23 mouse cellular contexts compared by ENCODE assay signal in the genomic region with DNA sequence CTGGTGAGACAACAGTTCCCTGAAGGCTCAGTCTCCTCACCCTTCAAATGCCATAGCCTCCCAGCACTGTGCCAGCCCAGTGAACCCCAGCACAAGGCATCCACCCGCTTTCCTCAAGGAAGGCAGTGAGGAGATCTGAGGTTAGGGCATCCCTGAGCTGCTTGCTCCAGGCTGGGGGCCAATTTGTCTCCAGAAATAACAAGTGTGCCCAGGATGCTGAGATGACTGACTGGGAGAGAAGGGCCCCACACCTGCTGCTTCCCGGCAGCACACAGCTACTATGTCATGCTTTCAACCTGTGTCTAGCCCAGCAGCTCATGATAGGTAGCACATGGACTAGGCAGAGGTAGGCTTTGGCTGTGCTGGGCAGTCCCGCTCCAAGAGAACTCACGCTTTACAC. TPM values are rescaled to one million over a fixed set of nuclear protein-coding genes. Genes with fewer than 3 reads are reported as not detected.
DNase-seq lines count a peak whose midpoint lies in the region; ATAC-seq lines count a peak whose summit lies in the region.
"Had no signal": no experiment of that assay in that cellular context is flagged by ENCODE, and none has a peak within 500 bp of the region (broad histone marks: within the 10 kb centered on the region; RNA-seq: fewer than 3 reads in every experiment).

No protein-coding gene starts in this region.

- WGBS in forebrain, embryonic 10.5 days, result 90% methylated on average over 4 of the region's 4 CpGs
- 93% methylated on average over 4 of the region's 4 CpGs for WGBS in forebrain, embryonic 16.5 days
- 87% methylated on average over 4 of the region's 4 CpGs for WGBS in hindbrain, embryonic 12.5 days

- H3K4me3 ChIP-seq in forebrain, embryonic 10.5 days, result no peak overlapping the region
- H3K4me3 ChIP-seq in forebrain, embryonic 16.5 days (replicated peaks; ENCODE audit: low read length), result no peak overlapping the region
- no peak overlapping the region for H3K4me3 ChIP-seq in hindbrain, embryonic 12.5 days
- H3K4me3 ChIP-seq: limb, embryonic 13.5 days; midbrain, embryonic 13.5 days; myocyte had no signal

- H3K9me3 ChIP-seq in forebrain, embryonic 10.5 days, result peaks cover 12% of the 10 kb centered on the region; the same call in 1 of the 2 replicates
- no peaks in the 10 kb centered on the region for H3K9me3 ChIP-seq in forebrain, embryonic 16.5 days (ENCODE audit: control insufficient read depth, low read length)
- no peaks in the 10 kb centered on the region for H3K9me3 ChIP-seq in hindbrain, embryonic 12.5 days (replicated peaks)
- H3K9me3 ChIP-seq: limb, embryonic 13.5 days had no signal

- H3K27me3 ChIP-seq in forebrain, embryonic 10.5 days (ENCODE audit: poor library complexity, severe bottlenecking), result no peaks in the 10 kb centered on the region
- no peaks in the 10 kb centered on the region for H3K27me3 ChIP-seq in forebrain, embryonic 16.5 days (replicated peaks; ENCODE audit: control insufficient read depth, insufficient read depth, low read length)
- no peaks in the 10 kb centered on the region for H3K27me3 ChIP-seq in hindbrain, embryonic 12.5 days
- H3K27me3 ChIP-seq: CH12.LX; limb, embryonic 13.5 days; midbrain, embryonic 13.5 days had no signal

- peaks cover 32% of the 10 kb centered on the region for H3K36me3 ChIP-seq in forebrain, embryonic 10.5 days (replicated peaks)
- peaks cover 3% of the 10 kb centered on the region; the same call in 1 of the 2 replicates for H3K36me3 ChIP-seq in forebrain, embryonic 16.5 days (ENCODE audit: control insufficient read depth, insufficient read depth)
- 0 out of 2 replicates have a peak, but pooled peaks cover 9% of the 10 kb centered on the region for H3K36me3 ChIP-seq in hindbrain, embryonic 12.5 days

- DNase-seq in forebrain, embryonic 10.5 days (ENCODE audit: extremely low spot score, low spot score), result no peak
- DNase-seq in cerebellum, adult 18-20 months, result peak; percentile 61 to 67
- DNase-seq in cerebellum, postnatal 25 days, result peak; percentile 64 to 70
- no peak for DNase-seq in embryo, embryonic 9.5 days (ENCODE audit: extremely low spot score)
- no peak for DNase-seq in frontal cortex, postnatal 10 days (ENCODE audit: low spot score in 2 of 2)
- no peak for DNase-seq in gastrocnemius, postnatal 25 days
- DNase-seq: gastrocnemius, postnatal 14 days; right cerebral cortex, adult 18-20 months; spleen, adult 18-20 months; thymus, adult 2 months had no signal

- no peak overlapping the region for H3K9ac ChIP-seq in forebrain, embryonic 16.5 days (replicated peaks; ENCODE audit: low read depth, low read length)
- H3K9ac ChIP-seq in hindbrain, embryonic 12.5 days, result 0 out of 2 replicates have a peak overlapping the region, but pooled peaks have one; percentile 13
- H3K9ac ChIP-seq: limb, embryonic 13.5 days; liver, embryonic 14.5 days; midbrain, embryonic 13.5 days had no signal

- H3K4me1 ChIP-seq in forebrain, embryonic 10.5 days, result peaks cover 37% of the 10 kb centered on the region
- peaks cover 29% of the 10 kb centered on the region for H3K4me1 ChIP-seq in forebrain, embryonic 16.5 days (replicated peaks; ENCODE audit: control insufficient read depth, insufficient read depth, low read length)
- peaks cover 48% of the 10 kb centered on the region for H3K4me1 ChIP-seq in hindbrain, embryonic 12.5 days

- H3K27ac ChIP-seq in forebrain, embryonic 10.5 days, result peak overlapping the region; percentile 70; the same call in 1 of the 2 replicates
- no peak overlapping the region for H3K27ac ChIP-seq in forebrain, embryonic 16.5 days (ENCODE audit: low read length)
- H3K27ac ChIP-seq in hindbrain, embryonic 12.5 days, result no peak overlapping the region
- H3K27ac ChIP-seq: limb, embryonic 13.5 days; liver, embryonic 14.5 days had no signal

- ATAC-seq in forebrain, embryonic 16.5 days, result no peak
- no peak for ATAC-seq in hindbrain, embryonic 12.5 days (ENCODE audit: low FRiP score)
- ATAC-seq: midbrain, embryonic 13.5 days had no signal

- no peak overlapping the region for H3K4me2 ChIP-seq in forebrain, embryonic 16.5 days (ENCODE audit: low read length)
- no peak overlapping the region for H3K4me2 ChIP-seq in hindbrain, embryonic 12.5 days (replicated peaks)
- H3K4me2 ChIP-seq: limb, embryonic 13.5 days; midbrain, embryonic 13.5 days had no signal

RNA-seq across cellular contexts. Expression of a gene that starts 23.0 kb away (rescaled TPM):
- 13.6 and 15.6 TPM in 2 replicates for polyA plus RNA-seq in forebrain, embryonic 10.5 days (2016; fragmentation: Nextera tagmentation; extraction: Ambion mirVana)
- polyA plus RNA-seq in forebrain, embryonic 16.5 days (2015; fragmentation: Nextera tagmentation; extraction: Ambion mirVana), result 37.8 and 41.7 TPM in 2 replicates
- 34.4 and 35.3 TPM in 2 replicates for polyA plus RNA-seq in hindbrain, embryonic 12.5 days (2016; fragmentation: Nextera tagmentation; extraction: Ambion mirVana)
- 10 to 100 TPM; 10.3 to 11.8 TPM for total RNA-seq in gastrocnemius, postnatal 25 days (2021)

RNA-seq across cellular contexts. Expression of a gene that starts 24.8 kb away (rescaled TPM):
- polyA plus RNA-seq in forebrain, embryonic 10.5 days (2016; fragmentation: Nextera tagmentation; extraction: Ambion mirVana), result 15.2 and 15.8 TPM in 2 replicates
- polyA plus RNA-seq in forebrain, embryonic 16.5 days (2015; fragmentation: Nextera tagmentation; extraction: Ambion mirVana), result 9.2 and 10.6 TPM in 2 replicates
- 15.8 and 17.0 TPM in 2 replicates for polyA plus RNA-seq in hindbrain, embryonic 12.5 days (2016; fragmentation: Nextera tagmentation; extraction: Ambion mirVana)
- total RNA-seq in gastrocnemius, postnatal 25 days (2021), result 1 to 10 TPM; 3.3 to 3.8 TPM

RNA-seq across cellular contexts. Expression of a gene that starts 32.7 kb away (rescaled TPM):
- not detected in 2 replicates for polyA plus RNA-seq in forebrain, embryonic 10.5 days (2016; fragmentation: Nextera tagmentation; extraction: Ambion mirVana)
- not detected in 2 replicates for polyA plus RNA-seq in forebrain, embryonic 16.5 days (2015; fragmentation: Nextera tagmentation; extraction: Ambion mirVana)
- polyA plus RNA-seq in hindbrain, embryonic 12.5 days (2016; fragmentation: Nextera tagmentation; extraction: Ambion mirVana), result not detected in 2 replicates
- total RNA-seq in gastrocnemius, postnatal 25 days (2021), result not detected
- total RNA-seq: adrenal gland, adult 18-20 months; CH12.LX; gastrocnemius, postnatal 14 days; left cerebral cortex, adult 8-10 months had no signal
- polyA plus RNA-seq: heart, postnatal 0 days; kidney, embryonic 14.5 days; limb, embryonic 13.5 days; liver, embryonic 14.5 days; lung, embryonic 16.5 days; midbrain, embryonic 13.5 days; myocyte; stomach, embryonic 14.5 days had no signal

Comparison
In these comparisons a context has a peak if more than half of its experiments do, and no peak if none do; other contexts are left out.
1. DNase-seq: peak in cerebellum, adult 18-20 months (2 of 2) and cerebellum, postnatal 25 days (2 of 2); none in forebrain, embryonic 10.5 days (single experiment), embryo, embryonic 9.5 days (single experiment), frontal cortex, postnatal 10 days (0 of 2) and gastrocnemius, postnatal 25 days (single experiment).